Mouse (Mus musculus) cortical plate, adult 2 months (tissue): ENCODE results near the gene Map3k20.

Experiments used
- CTCF ChIP-seq: fragments of 200-500 bp; IDR thresholded peaks from 2 replicates; pipeline ENCODE4 v1.5.1; 2011; ENCODE audit warnings: mild to moderate bottlenecking, control low read depth, low read length; ENCODE audit not compliant: insufficient read depth; ENCODE audit errors: extremely low read depth
- POLR2A ChIP-seq: fragments of 200-500 bp; IDR thresholded peaks from 2 replicates; pipeline ENCODE4 v1.6.1; 2011; ENCODE audit warnings: mild to moderate bottlenecking, low read length, control low read depth; ENCODE audit not compliant: insufficient read depth; ENCODE audit errors: extremely low read depth

DNA sequence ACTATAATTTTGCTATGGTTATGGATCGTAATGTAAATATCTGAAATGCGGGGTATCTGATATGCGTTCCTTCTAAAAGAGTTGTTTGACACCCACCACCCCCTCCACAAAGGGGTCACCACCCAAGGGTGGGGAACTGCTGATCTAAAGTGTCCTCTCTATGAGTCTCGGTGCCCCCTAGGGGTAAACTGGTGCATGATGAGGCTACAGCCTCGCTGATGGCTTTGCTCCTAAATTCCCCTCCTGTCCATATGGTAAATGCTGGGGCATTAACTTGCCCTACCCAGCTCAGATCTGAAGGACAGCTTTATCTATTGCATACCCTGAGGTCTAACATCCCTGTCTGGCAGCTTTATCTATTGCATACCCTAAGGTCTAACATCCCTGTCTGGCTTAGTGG, 130.0 kb downstream of the Map3k20 start:
- TF ChIP-seq CTCF (no peak), POLR2A (no peak)
